Mouse (Mus musculus): Measurements from ENCODE around the gene Zfp148.

GRCm38 (mm10) chr16:33523571-33523970 is 142.9 kb downstream of the Zfp148 start:
- TF ChIP-seq CTCF (IDR thresholded peaks at IDR 0.05) (no peak), EP300 (IDR thresholded peaks at IDR 0.05) (no peak)
